Mouse (Mus musculus) liver, postnatal 0 days (tissue): ENCODE data around the gene Wdr77. TPM values are rescaled to one million over a fixed set of nuclear protein-coding genes. Genes with fewer than 3 reads are reported as not detected.
"Not testable (repeated sequence)": the region's sequence is repeated elsewhere in the genome, so short reads cannot be mapped to it uniquely, and the experiment has no call there.

ENCODE experiments used
- ATAC-seq: fragments of 200-750 bp; cut with Nextera tagmentation; 2 replicates; pipeline ENCODE4 v1.8.0; 2017; ENCODE audit warnings: mild to moderate bottlenecking, moderate library complexity
- DNase-seq: peaks from one replicate; pipeline ENCODE4 v3.0.0-alpha.2; 2016
- H3K27ac ChIP-seq: fragments of 300-500 bp; sonication (generic); 2 replicates; pipeline ENCODE4 v1.5.1; 2014; ENCODE audit warnings: antibody characterized with exemption, moderate library complexity, mild to moderate bottlenecking, low read depth
- H3K27me3 ChIP-seq: fragments of 300-500 bp; sonication (generic); 2 replicates; pipeline ENCODE4 v1.6.1; 2014; ENCODE audit warnings: low read length, control low read depth, mixed read lengths; ENCODE audit not compliant: insufficient read depth
- H3K36me3 ChIP-seq: fragments of 300-500 bp; sonication (generic); replicated peaks from 2 replicates; pipeline ENCODE4 v1.6.1; 2014; ENCODE audit warnings: mild to moderate bottlenecking, control low read depth, low read length, moderate library complexity, mixed read lengths; ENCODE audit not compliant: insufficient read depth
- H3K4me1 ChIP-seq: fragments of 300-500 bp; sonication (generic); 2 replicates; pipeline ENCODE4 v1.6.1; 2014; ENCODE audit warnings: antibody characterized with exemption, mild to moderate bottlenecking, control low read depth; ENCODE audit not compliant: insufficient read depth
- H3K4me2 ChIP-seq: fragments of 300-500 bp; sonication (generic); 2 replicates; pipeline ENCODE4 v1.6.1; 2014; ENCODE audit warnings: low read depth, mild to moderate bottlenecking, low read length, moderate library complexity, mixed read lengths
- H3K4me3 ChIP-seq: fragments of 300-500 bp; sonication (generic); 2 replicates; pipeline ENCODE4 v1.5.1; 2014; ENCODE audit warnings: low read depth, low read length
- H3K9ac ChIP-seq: fragments of 300-500 bp; sonication (generic); replicated peaks from 2 replicates; pipeline ENCODE4 v1.6.1; 2014; ENCODE audit warnings: mild to moderate bottlenecking, moderate library complexity
- H3K9me3 ChIP-seq: fragments of 300-500 bp; sonication (generic); 2 replicates; pipeline ENCODE4 v1.6.1; 2016; ENCODE audit warnings: mild to moderate bottlenecking, control low read depth, low read length, mixed read lengths
- CTCF ChIP-seq: sonication (generic); IDR thresholded peaks from 2 replicates; pipeline ENCODE4 v1.5.1; 2016; ENCODE audit warnings: antibody characterized with exemption, low read depth
- EP300 ChIP-seq: IDR thresholded peaks from 2 replicates; pipeline ENCODE4 v1.6.1; 2016; ENCODE audit warnings: antibody characterized with exemption, low read depth, mild to moderate bottlenecking
- WGBS: fragments of 180-500 bp; shearing (Covaris S2); extraction: QIAGEN DNeasy Blood & Tissue Kit; methylation state at CpG from one replicate; pipeline ENCODE4 v1.1.7; 2014; ENCODE audit not compliant: insufficient replicate concordance; 5-methylcytosine and 5-hydroxymethylcytosine counted together
- polyA plus RNA-seq: library from polyadenylated mRNA; unstranded; fragments of >200 nt; fragmentation: Nextera tagmentation; extraction: Ambion mirVana; gene quantifications from 2 replicates; pipeline ENCODE4 v1.2.1, GENCODE M21; 2015

Gene Wdr77
- 28.9 and 32.4 TPM in 2 replicates for polyA plus RNA-seq

DNA sequence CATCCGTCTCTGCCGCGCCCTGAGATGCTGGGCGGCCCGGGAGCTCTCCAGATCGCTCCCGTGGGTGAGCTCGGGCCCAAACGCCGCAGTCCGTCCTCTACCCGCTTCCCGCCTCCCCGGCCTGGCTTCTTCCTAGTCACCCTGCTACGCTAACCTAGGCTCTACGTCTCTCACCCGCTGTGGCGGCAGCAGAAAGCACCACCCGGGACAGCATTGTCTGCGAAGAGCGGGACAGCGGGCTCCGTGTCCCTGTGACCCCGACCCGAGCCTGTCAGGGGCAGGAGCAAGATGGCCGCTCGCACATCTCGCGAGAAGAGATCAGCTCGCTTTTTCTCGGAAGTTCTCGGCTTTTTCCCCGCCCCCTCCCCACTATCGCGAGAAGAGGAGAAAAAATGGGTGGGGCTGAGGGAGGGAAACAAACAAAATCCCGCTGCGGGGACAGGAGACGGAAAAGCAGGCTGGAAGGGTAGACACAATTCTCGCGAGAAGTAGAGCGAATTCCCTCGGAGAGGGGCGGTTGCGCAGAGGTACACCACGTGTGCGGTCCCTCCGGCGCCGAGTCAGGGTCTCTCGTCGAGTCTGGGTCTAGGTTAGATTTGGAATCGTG is at the start of gene Wdr77:
TSS of gene Wdr77 (plus strand) at position 396 of the 607 bp plus-strand sequence.
- peak within 1 kb of the TSS; percentile 99 for H3K27ac ChIP-seq
- no peaks in the 10 kb centered on the region for H3K9me3 ChIP-seq
- H3K36me3 ChIP-seq, result peaks cover 42% of the 10 kb centered on the region
- under 1% methylated on average over 52 of the region's 52 CpGs for WGBS
- peak within 1 kb of the TSS; percentile 99 for H3K4me2 ChIP-seq
- DNase-seq (peak; percentile 99), ATAC-seq (peak; percentile 96)
- H3K4me1 ChIP-seq, result peaks cover 22% of the 10 kb centered on the region
- TF ChIP-seq EP300, result peak; percentile 98
- TF ChIP-seq CTCF, result no peak
- H3K4me3 ChIP-seq, result peak within 1 kb of the TSS; percentile 79
- H3K9ac ChIP-seq, result peak within 1 kb of the TSS; percentile 94
- no peaks in the 10 kb centered on the region for H3K27me3 ChIP-seq

DNA sequence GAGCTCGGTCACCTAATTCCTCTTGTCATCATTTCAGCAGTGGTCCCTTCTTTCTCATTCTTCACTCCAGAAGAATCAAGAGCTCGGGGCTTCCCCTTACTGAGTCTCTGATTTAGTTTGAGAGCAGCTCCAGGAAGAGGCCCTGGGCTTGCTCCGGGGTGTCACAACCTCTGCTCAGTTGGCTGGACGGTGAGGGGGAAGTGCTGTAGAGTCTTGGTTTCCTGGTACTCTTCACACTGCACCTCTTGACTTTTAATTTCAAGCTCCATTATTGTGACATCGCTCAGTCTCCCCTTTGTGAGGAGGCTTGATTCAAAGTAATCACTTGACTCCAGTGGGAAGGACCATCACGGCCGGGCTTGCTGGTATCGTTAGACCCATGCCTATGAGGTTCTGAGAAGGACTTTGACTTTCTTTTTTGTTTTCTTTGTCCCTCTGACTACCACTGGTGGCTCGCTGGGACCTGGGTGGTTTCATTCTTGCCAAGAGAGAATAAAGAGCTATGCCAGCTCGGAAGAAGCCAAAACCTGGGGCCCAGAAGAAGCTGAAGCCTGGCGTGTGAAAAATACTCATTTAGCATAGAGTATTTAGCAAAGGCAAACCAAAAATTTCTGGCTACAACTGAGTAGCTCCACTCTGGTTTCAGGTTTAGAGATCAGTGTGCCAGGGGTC is 48.5 kb upstream of the Wdr77 start:
- peak; percentile 55 for DNase-seq
- no peaks in the 10 kb centered on the region for H3K9me3 ChIP-seq
- H3K4me2 ChIP-seq, result peak overlapping the region; percentile 8
- no peaks in the 10 kb centered on the region for H3K36me3 ChIP-seq
- H3K27ac ChIP-seq, result peak overlapping the region; percentile 23
- peak; percentile 79 for ATAC-seq
- no peaks in the 10 kb centered on the region for H3K27me3 ChIP-seq
- H3K9ac ChIP-seq, result no peak overlapping the region
- WGBS, result 44% methylated on average over 11 of the region's 11 CpGs
- H3K4me1 ChIP-seq, result peaks cover 26% of the 10 kb centered on the region
- no peak for TF ChIP-seq EP300
- no peak for TF ChIP-seq CTCF
- no peak overlapping the region for H3K4me3 ChIP-seq

DNA sequence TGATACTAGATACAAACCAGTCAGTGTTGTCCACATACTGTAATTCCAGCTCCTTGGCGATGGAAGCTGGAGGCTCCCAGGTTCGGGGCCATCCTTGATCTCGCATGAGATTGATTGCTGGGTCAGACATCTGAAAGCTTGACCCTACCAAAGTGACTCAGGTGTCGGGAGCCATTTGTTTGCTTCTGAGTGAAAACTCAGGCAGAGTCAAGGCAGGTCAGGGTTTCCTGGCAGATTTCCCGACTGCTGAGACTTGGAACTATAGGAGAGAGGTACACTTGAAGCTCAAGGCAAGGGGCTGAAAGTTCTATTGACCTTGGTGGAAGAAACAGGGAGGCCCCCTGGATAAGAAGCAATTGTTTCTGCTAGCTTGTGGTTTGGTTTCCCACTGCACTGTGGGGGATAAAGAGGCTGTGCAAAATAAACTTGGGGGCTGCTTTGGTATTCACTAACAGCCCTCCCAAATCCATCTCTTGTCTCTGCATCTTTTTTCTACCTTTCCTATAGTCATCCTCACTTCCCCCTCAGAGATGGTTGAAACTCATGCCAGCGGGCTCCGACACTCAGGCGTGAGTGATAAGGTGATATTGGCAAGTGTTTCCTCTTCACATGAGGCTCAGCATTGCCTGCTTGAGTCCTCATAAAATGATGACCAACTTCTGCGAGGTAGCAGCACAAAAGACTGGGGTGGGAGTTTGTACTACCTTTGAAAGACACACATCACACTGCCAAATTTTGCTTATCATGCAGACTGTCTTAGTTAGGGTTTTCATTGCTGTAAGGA is 46.9 kb upstream of the Wdr77 start:
- no peak for DNase-seq
- WGBS, result 40% methylated on average over 9 of the region's 9 CpGs
- TF ChIP-seq EP300, result no peak
- no peak for TF ChIP-seq CTCF
- Histone ChIP-seq H3K9me3 (no peaks in the 10 kb centered on the region), H3K9ac (no peak overlapping the region), H3K4me1 (peaks cover 26% of the 10 kb centered on the region), H3K27ac (no peak overlapping the region), H3K4me3 (no peak overlapping the region), H3K36me3 (no peaks in the 10 kb centered on the region), H3K4me2 (no peak overlapping the region), H3K27me3 (no peaks in the 10 kb centered on the region)
- no peak for ATAC-seq

DNA sequence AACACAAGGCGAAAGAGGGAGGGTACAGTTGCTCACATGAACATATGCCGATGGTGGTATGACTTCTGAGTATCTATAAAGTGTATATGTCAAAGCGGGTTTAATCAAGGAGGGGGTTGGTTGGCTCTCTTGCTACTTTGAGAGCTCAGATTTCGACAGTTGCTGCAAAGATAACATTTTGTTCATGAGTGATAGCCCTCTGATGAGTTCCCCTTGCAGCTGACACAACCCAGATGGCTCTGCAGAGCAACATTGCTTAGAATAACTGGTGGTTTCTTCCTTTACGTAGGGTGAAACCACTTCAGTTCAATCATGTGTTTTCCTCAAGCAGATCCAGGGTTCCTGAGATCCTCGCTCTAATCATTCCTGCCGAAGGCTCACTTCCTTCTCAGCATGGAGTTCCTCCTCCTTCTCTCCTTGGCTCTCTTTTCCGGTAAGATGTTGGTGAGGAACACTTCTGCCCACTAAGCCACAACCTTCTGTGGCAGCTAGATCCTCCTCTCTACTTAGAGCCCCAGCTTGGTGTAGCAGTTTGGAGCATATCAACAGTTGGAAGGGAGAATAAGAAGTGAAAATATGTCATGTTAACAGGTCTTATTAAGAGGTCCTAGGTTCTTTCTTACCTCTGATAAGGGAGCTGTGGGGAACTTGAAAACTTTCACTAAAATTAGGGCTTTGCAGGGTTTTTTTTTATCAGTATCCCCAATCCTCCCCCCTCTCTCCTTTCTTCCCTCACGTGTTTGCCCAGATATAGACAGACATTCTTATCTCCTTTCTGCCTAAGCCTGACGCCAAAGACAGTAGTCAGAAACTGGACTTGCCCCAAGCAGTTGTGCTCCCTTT is 45.1 kb upstream of the Wdr77 start:
- Histone ChIP-seq H3K9ac (peak overlapping the region; percentile 7; the same call in 1 of the 2 replicates), H3K4me2 (peak overlapping the region; percentile 56), H3K4me3 (no peak overlapping the region), H3K27ac (peak overlapping the region; percentile 57), H3K36me3 (no peaks in the 10 kb centered on the region), H3K27me3 (no peaks in the 10 kb centered on the region), H3K9me3 (no peaks in the 10 kb centered on the region), H3K4me1 (peaks cover 26% of the 10 kb centered on the region)
- TF ChIP-seq CTCF (no peak), EP300 (peak; percentile 38; the same call in 1 of the 2 replicates)
- ATAC-seq, result no peak; the same call in 1 of the 2 replicates
- no peak for DNase-seq
- WGBS, result 29% methylated on average over 10 of the region's 10 CpGs

DNA sequence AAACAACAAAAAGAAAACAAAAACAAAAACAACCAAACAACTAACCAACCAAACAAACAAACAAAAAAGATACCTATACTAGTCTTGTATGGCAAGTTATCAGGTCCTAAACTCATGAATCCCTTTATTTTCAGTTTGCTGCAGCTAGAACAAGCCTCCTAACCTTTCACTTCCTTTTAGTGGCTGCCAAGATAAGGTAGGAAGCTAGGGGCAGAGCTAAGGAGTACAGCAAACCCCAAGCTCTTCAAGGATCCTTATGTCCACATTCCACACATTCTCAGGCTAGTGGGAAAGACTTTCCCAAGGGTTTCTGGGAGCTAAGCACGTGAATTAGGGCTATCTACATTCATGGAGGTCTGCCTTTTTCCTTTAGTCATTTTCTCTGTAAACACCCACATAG is 43.9 kb upstream of the Wdr77 start:
- ATAC-seq (no peak), DNase-seq (no peak)
- H3K27me3 ChIP-seq, result no peaks in the 10 kb centered on the region
- H3K4me2 ChIP-seq, result no peak overlapping the region
- H3K9ac ChIP-seq, result no peak overlapping the region
- no peaks in the 10 kb centered on the region for H3K36me3 ChIP-seq
- H3K4me1 ChIP-seq, result peaks cover 26% of the 10 kb centered on the region
- H3K27ac ChIP-seq, result peak overlapping the region; percentile 48; the same call in 1 of the 2 replicates
- no peaks in the 10 kb centered on the region for H3K9me3 ChIP-seq
- no peak overlapping the region for H3K4me3 ChIP-seq
- no peak for TF ChIP-seq EP300
- TF ChIP-seq CTCF, result no peak
- 29% methylated on average over 1 of the region's 1 CpGs for WGBS

DNA sequence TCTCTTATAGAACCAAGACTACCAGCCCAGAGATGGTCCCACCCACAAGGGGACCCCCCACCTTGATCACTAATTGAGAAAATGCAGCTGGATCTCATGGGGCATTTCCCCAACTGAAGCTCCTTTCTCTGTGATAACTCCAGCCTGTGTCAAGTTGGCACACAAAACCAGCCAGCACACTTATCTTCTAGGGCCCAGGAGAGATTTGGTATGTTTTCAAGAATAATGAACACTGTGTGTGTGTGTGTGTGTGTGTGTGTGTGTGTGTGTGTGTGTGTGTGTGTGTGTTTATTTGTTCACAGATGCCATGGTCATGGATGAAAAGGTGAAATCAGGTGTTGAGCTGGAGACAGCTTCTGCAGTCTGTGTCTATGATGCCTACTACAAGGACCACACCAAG is 42.7 kb upstream of the Wdr77 start:
- not testable (repeated sequence) for ATAC-seq, H3K9ac ChIP-seq, H3K27me3 ChIP-seq, H3K4me2 ChIP-seq, H3K4me3 ChIP-seq, H3K36me3 ChIP-seq, H3K9me3 ChIP-seq, DNase-seq, H3K27ac ChIP-seq
- H3K4me1 ChIP-seq, result peaks cover 26% of the 10 kb centered on the region
